Mouse (Mus musculus) midbrain, embryonic 12.5 days (tissue): ENCODE results near the gene Cbfa2t2. TPM values are rescaled to one million over a fixed set of nuclear protein-coding genes. Genes with fewer than 3 reads are reported as not detected.

Source experiments
- ATAC-seq: fragments of 200-750 bp; cut with Nextera tagmentation; 2 replicates; pipeline ENCODE4 v1.8.0; 2017; ENCODE audit warnings: low read depth, moderate TSS enrichment, moderate library complexity; ENCODE audit not compliant: low FRiP score
- H3K27ac ChIP-seq: fragments of 300-500 bp; sonication (generic); replicated peaks from 2 replicates; pipeline ENCODE4 v1.5.1; 2016; ENCODE audit warnings: mild to moderate bottlenecking
- H3K27me3 ChIP-seq: fragments of 300-500 bp; sonication (generic); 2 replicates; pipeline ENCODE4 v1.6.1; 2016; ENCODE audit warnings: mild to moderate bottlenecking
- H3K36me3 ChIP-seq: fragments of 300-500 bp; sonication (generic); 2 replicates; pipeline ENCODE4 v1.6.1; 2016
- H3K4me1 ChIP-seq: fragments of 300-500 bp; sonication (generic); 2 replicates; pipeline ENCODE4 v1.6.1; 2016
- H3K4me2 ChIP-seq: fragments of 300-500 bp; sonication (generic); replicated peaks from 2 replicates; pipeline ENCODE4 v1.6.1; 2016; ENCODE audit warnings: mild to moderate bottlenecking, moderate library complexity
- H3K4me3 ChIP-seq: fragments of 300-500 bp; sonication (generic); 2 replicates; pipeline ENCODE4 v1.5.1; 2016; ENCODE audit warnings: mild to moderate bottlenecking
- H3K9ac ChIP-seq: fragments of 300-500 bp; sonication (generic); replicated peaks from 2 replicates; pipeline ENCODE4 v1.6.1; 2016; ENCODE audit warnings: mild to moderate bottlenecking, moderate library complexity
- H3K9me3 ChIP-seq: fragments of 300-500 bp; sonication (generic); 2 replicates; pipeline ENCODE4 v1.6.1; 2016; ENCODE audit warnings: mild to moderate bottlenecking
- WGBS: fragments of 180-500 bp; shearing (Covaris S2); methylation state at CpG from one replicate; pipeline ENCODE4 v1.1.7; 2016; 5-methylcytosine and 5-hydroxymethylcytosine counted together
- polyA plus RNA-seq: library from polyadenylated mRNA; unstranded; fragments of >200 nt; fragmentation: Nextera tagmentation; extraction: Ambion mirVana; gene quantifications from 2 replicates; pipeline ENCODE4 v1.2.1, GENCODE M21; 2016

The Cbfa2t2 gene
- polyA plus RNA-seq, 1 experiment from 2014 or later: 91.8 TPM

- Histone ChIP-seq H3K4me1 (peaks cover 18% of the 10 kb centered on the region), H3K9ac (no peak within 1 kb of the TSS), H3K27me3 (peaks cover 34% of the 10 kb centered on the region), H3K36me3 (no peaks in the 10 kb centered on the region), H3K27ac (no peak within 1 kb of the TSS), H3K4me3 (no peak within 1 kb of the TSS), H3K9me3 (no peaks in the 10 kb centered on the region), H3K4me2 (no peak within 1 kb of the TSS)
- ATAC-seq: no peak
- 91% methylated on average over 10 of the region's 10 CpGs for WGBS
These were observed 110.4 kb downstream of the Cbfa2t2 start, which contains the start of gene 1700003F12Rik for GRCm38 (mm10) chr2:154546711-154547110. TSS of gene 1700003F12Rik (plus strand) at chr2:154547085.

GRCm38 (mm10) chr2:154548688-154549087 lies 112.4 kb downstream of the Cbfa2t2 start:
- Histone ChIP-seq H3K4me3 (no peak overlapping the region), H3K4me1 (peaks cover 32% of the 10 kb centered on the region), H3K4me2 (peak overlapping the region; percentile 70; the same call in 1 of the 2 replicates), H3K27ac (no peak overlapping the region), H3K9ac (no peak overlapping the region), H3K27me3 (peaks cover 44% of the 10 kb centered on the region), H3K36me3 (no peaks in the 10 kb centered on the region), H3K9me3 (no peaks in the 10 kb centered on the region)
- ATAC-seq: no peak
- 51% methylated on average over 3 of the region's 3 CpGs for WGBS

- Histone ChIP-seq H3K9ac (peak overlapping the region; percentile 45), H3K27me3 (peaks cover 44% of the 10 kb centered on the region), H3K4me2 (peak overlapping the region; percentile 70), H3K4me3 (peak overlapping the region; percentile 39), H3K27ac (0 out of 2 replicates have a peak overlapping the region, but pooled peaks have one; percentile 7), H3K4me1 (peaks cover 32% of the 10 kb centered on the region), H3K36me3 (no peaks in the 10 kb centered on the region), H3K9me3 (no peaks in the 10 kb centered on the region)
- peak; percentile 83 for ATAC-seq
- WGBS: 2% methylated on average over 48 of the region's 48 CpGs
These were observed 113.0 kb downstream of the Cbfa2t2 start for GRCm38 (mm10) chr2:154549127-154549885.

GRCm38 (mm10) chr2:154549886-154550189 lies 113.6 kb downstream of the Cbfa2t2 start:
- 13% methylated on average over 20 of the region's 20 CpGs for WGBS
- Histone ChIP-seq H3K4me1 (peaks cover 32% of the 10 kb centered on the region), H3K4me3 (peak overlapping the region; percentile 39), H3K27me3 (peaks cover 44% of the 10 kb centered on the region), H3K9ac (peak overlapping the region; percentile 45), H3K4me2 (peak overlapping the region; percentile 70), H3K36me3 (no peaks in the 10 kb centered on the region), H3K27ac (0 out of 2 replicates have a peak overlapping the region, but pooled peaks have one; percentile 7), H3K9me3 (no peaks in the 10 kb centered on the region)
- ATAC-seq: no peak

GRCm38 (mm10) chr2:154550937-154551336 lies 114.7 kb downstream of the Cbfa2t2 start:
- Histone ChIP-seq H3K27ac (no peak overlapping the region), H3K4me2 (no peak overlapping the region), H3K36me3 (no peaks in the 10 kb centered on the region), H3K9me3 (no peaks in the 10 kb centered on the region), H3K27me3 (peaks cover 44% of the 10 kb centered on the region), H3K4me1 (peaks cover 32% of the 10 kb centered on the region), H3K9ac (no peak overlapping the region), H3K4me3 (no peak overlapping the region)
- ATAC-seq: no peak
- WGBS: 88% methylated on average over 2 of the region's 2 CpGs

GRCm38 (mm10) chr2:154551476-154551875 lies 115.2 kb downstream of the Cbfa2t2 start, which contains the start of gene Actl10:
TSS of gene Actl10 (plus strand) at chr2:154551776.
- no peak within 1 kb of the TSS for H3K4me3 ChIP-seq
- H3K4me1 ChIP-seq: peaks cover 32% of the 10 kb centered on the region
- H3K9ac ChIP-seq: no peak within 1 kb of the TSS
- H3K4me2 ChIP-seq: peak within 1 kb of the TSS; percentile 10; the same call in 1 of the 2 replicates
- no peak for ATAC-seq
- H3K27ac ChIP-seq: 0 out of 2 replicates have a peak within 1 kb of the TSS, but pooled peaks have one; percentile 44
- H3K9me3 ChIP-seq: no peaks in the 10 kb centered on the region
- peaks cover 44% of the 10 kb centered on the region for H3K27me3 ChIP-seq
- H3K36me3 ChIP-seq: no peaks in the 10 kb centered on the region
- WGBS: 91% methylated on average over 4 of the region's 4 CpGs

GRCm38 (mm10) chr2:154551927-154552326 lies 115.6 kb downstream of the Cbfa2t2 start:
- Histone ChIP-seq H3K27me3 (peaks cover 44% of the 10 kb centered on the region), H3K27ac (no peak overlapping the region), H3K36me3 (no peaks in the 10 kb centered on the region), H3K4me2 (no peak overlapping the region; the same call in 1 of the 2 replicates), H3K9me3 (no peaks in the 10 kb centered on the region), H3K4me3 (no peak overlapping the region), H3K9ac (no peak overlapping the region), H3K4me1 (peaks cover 35% of the 10 kb centered on the region)
- 37% methylated on average over 21 of the region's 21 CpGs for WGBS
- ATAC-seq: no peak

- ATAC-seq: peak; percentile 2; the same call in 1 of the 2 replicates
- peaks cover 44% of the 10 kb centered on the region for H3K27me3 ChIP-seq
- 30% methylated on average over 27 of the region's 27 CpGs for WGBS
- no peaks in the 10 kb centered on the region for H3K36me3 ChIP-seq
- no peaks in the 10 kb centered on the region for H3K9me3 ChIP-seq
- H3K27ac ChIP-seq: peak overlapping the region; percentile 44; the same call in 1 of the 2 replicates
- no peak overlapping the region for H3K4me3 ChIP-seq
- H3K4me1 ChIP-seq: peaks cover 41% of the 10 kb centered on the region
- H3K4me2 ChIP-seq: peak overlapping the region; percentile 10; the same call in 1 of the 2 replicates
- no peak overlapping the region for H3K9ac ChIP-seq
These were observed 116.2 kb downstream of the Cbfa2t2 start for GRCm38 (mm10) chr2:154552424-154552907.

GRCm38 (mm10) chr2:154555235-154555634 lies 119.0 kb downstream of the Cbfa2t2 start:
- ATAC-seq: no peak
- H3K9me3 ChIP-seq: no peaks in the 10 kb centered on the region
- H3K27me3 ChIP-seq: peaks cover 25% of the 10 kb centered on the region
- no peak overlapping the region for H3K9ac ChIP-seq
- H3K36me3 ChIP-seq: peaks cover under 1% of the 10 kb centered on the region; the same call in 1 of the 2 replicates
- no peak overlapping the region for H3K27ac ChIP-seq
- WGBS: 76% methylated on average over 6 of the region's 6 CpGs
- no peak overlapping the region for H3K4me3 ChIP-seq
- no peak overlapping the region for H3K4me2 ChIP-seq
- peaks cover 45% of the 10 kb centered on the region for H3K4me1 ChIP-seq

GRCm38 (mm10) chr2:154557184-154557832 lies 121.0 kb downstream of the Cbfa2t2 start:
- no peak for ATAC-seq
- no peak overlapping the region for H3K27ac ChIP-seq
- peaks cover 36% of the 10 kb centered on the region for H3K4me1 ChIP-seq
- peaks cover 4% of the 10 kb centered on the region for H3K27me3 ChIP-seq
- 51% methylated on average over 5 of the region's 5 CpGs for WGBS
- H3K4me2 ChIP-seq: peak overlapping the region; percentile 56
- H3K9me3 ChIP-seq: no peaks in the 10 kb centered on the region
- peaks cover 19% of the 10 kb centered on the region for H3K36me3 ChIP-seq
- no peak overlapping the region for H3K4me3 ChIP-seq
- H3K9ac ChIP-seq: 0 out of 2 replicates have a peak overlapping the region, but pooled peaks have one; percentile 5

- ATAC-seq: peak; percentile 77
- H3K4me3 ChIP-seq: peak within 1 kb of the TSS; percentile 35
- WGBS: 4% methylated on average over 28 of the region's 34 CpGs
- peak within 1 kb of the TSS; percentile 11; the same call in 1 of the 2 replicates for H3K9ac ChIP-seq
- H3K9me3 ChIP-seq: no peaks in the 10 kb centered on the region
- H3K36me3 ChIP-seq: peaks cover 29% of the 10 kb centered on the region
- H3K27ac ChIP-seq: peak within 1 kb of the TSS; percentile 58; the same call in 1 of the 2 replicates
- H3K4me1 ChIP-seq: peaks cover 28% of the 10 kb centered on the region
- H3K27me3 ChIP-seq: no peaks in the 10 kb centered on the region
- H3K4me2 ChIP-seq: peak within 1 kb of the TSS; percentile 56
These were observed 122.2 kb downstream of the Cbfa2t2 start, which contains the start of gene Necab3 for GRCm38 (mm10) chr2:154558264-154559039. TSS of gene Necab3 (minus strand) at chr2:154558890.
